Mouse (Mus musculus) neural tube, embryonic 12.5 days (tissue): Measurements from ENCODE around the gene Ctnnbl1. TPM values are rescaled to one million over a fixed set of nuclear protein-coding genes. Genes with fewer than 3 reads are reported as not detected.
A peak's percentile ranks its signal among the peaks of the same experiment; 100 is the strongest.

ENCODE experiments used
- ATAC-seq: fragments of 200-750 bp; cut with Nextera tagmentation; 2 replicates; pipeline ENCODE4 v1.8.0; 2017; ENCODE audit warnings: low read depth, mild to moderate bottlenecking, moderate TSS enrichment, moderate library complexity; ENCODE audit not compliant: low FRiP score
- H3K27ac ChIP-seq: fragments of 300-500 bp; sonication (generic); 2 replicates; pipeline ENCODE4 v1.5.1; 2016
- H3K27me3 ChIP-seq: fragments of 300-500 bp; sonication (generic); replicated peaks from 2 replicates; pipeline ENCODE4 v1.6.1; 2016; ENCODE audit warnings: mild to moderate bottlenecking
- H3K36me3 ChIP-seq: fragments of 300-500 bp; sonication (generic); 2 replicates; pipeline ENCODE4 v1.6.1; 2016; ENCODE audit warnings: mild to moderate bottlenecking
- H3K4me1 ChIP-seq: fragments of 300-500 bp; sonication (generic); 2 replicates; pipeline ENCODE4 v1.6.1; 2016
- H3K4me2 ChIP-seq: fragments of 300-500 bp; sonication (generic); replicated peaks from 2 replicates; pipeline ENCODE4 v1.6.1; 2016; ENCODE audit warnings: mild to moderate bottlenecking
- H3K4me3 ChIP-seq: fragments of 300-500 bp; sonication (generic); 2 replicates; pipeline ENCODE4 v1.5.1; 2016
- H3K9ac ChIP-seq: fragments of 300-500 bp; sonication (generic); 2 replicates; pipeline ENCODE4 v1.6.1; 2016; ENCODE audit warnings: mild to moderate bottlenecking
- H3K9me3 ChIP-seq: fragments of 300-500 bp; sonication (generic); 2 replicates; pipeline ENCODE4 v1.6.1; 2016; ENCODE audit warnings: mild to moderate bottlenecking
- WGBS: fragments of 180-500 bp; shearing (Covaris S2); methylation state at CpG from one replicate; pipeline ENCODE4 v1.1.7; 2016; 5-methylcytosine and 5-hydroxymethylcytosine counted together
- polyA plus RNA-seq: library from polyadenylated mRNA; unstranded; fragments of >200 nt; fragmentation: Nextera tagmentation; extraction: Ambion mirVana; gene quantifications from 2 replicates; pipeline ENCODE4 v1.2.1, GENCODE M21; 2016

Gene Ctnnbl1
- polyA plus RNA-seq, 1 experiment from 2014 or later = 80.2 TPM

GRCm38 (mm10) chr2:157935444-157936171 lies 198.4 kb downstream of the Ctnnbl1 start:
- Histone ChIP-seq H3K9me3 (no peaks in the 10 kb centered on the region), H3K36me3 (peaks cover 5% of the 10 kb centered on the region; the same call in 1 of the 2 replicates), H3K4me1 (peaks cover 12% of the 10 kb centered on the region), H3K4me3 (no peak overlapping the region), H3K27me3 (peaks cover 11% of the 10 kb centered on the region), H3K27ac (no peak overlapping the region), H3K4me2 (no peak overlapping the region), H3K9ac (no peak overlapping the region)
- no peak for ATAC-seq
- 80% methylated on average over 11 of the region's 11 CpGs for WGBS

- no peak for ATAC-seq
- Histone ChIP-seq H3K27me3 (peaks cover 22% of the 10 kb centered on the region), H3K4me3 (no peak overlapping the region), H3K4me1 (peaks cover 22% of the 10 kb centered on the region), H3K4me2 (no peak overlapping the region), H3K9ac (no peak overlapping the region), H3K27ac (no peak overlapping the region), H3K9me3 (no peaks in the 10 kb centered on the region), H3K36me3 (peaks cover 5% of the 10 kb centered on the region; the same call in 1 of the 2 replicates)
- WGBS = 81% methylated on average over 4 of the region's 4 CpGs
Observed at GRCm38 (mm10) chr2:157936676-157937075, 199.5 kb downstream of the Ctnnbl1 start.

- Histone ChIP-seq H3K9me3 (no peaks in the 10 kb centered on the region), H3K4me3 (no peak overlapping the region), H3K4me1 (peaks cover 35% of the 10 kb centered on the region), H3K4me2 (peak overlapping the region; percentile 49), H3K36me3 (peaks cover 5% of the 10 kb centered on the region; the same call in 1 of the 2 replicates), H3K27me3 (peaks cover 30% of the 10 kb centered on the region), H3K27ac (no peak overlapping the region), H3K9ac (peak overlapping the region; percentile 17; the same call in 1 of the 2 replicates)
- 5% methylated on average over 18 of the region's 18 CpGs for WGBS
- ATAC-seq = no peak
Observed at GRCm38 (mm10) chr2:157940586-157941185, 203.5 kb downstream of the Ctnnbl1 start.

Other genes with a start within 250 kb of the Ctnnbl1 start
- 3,228 and 3,444 TPM in 2 replicates for gene Nnat, start 177.3 kb upstream of the Ctnnbl1 start, polyA plus RNA-seq
- 115 and 120 TPM in 2 replicates for gene Blcap, start 166.1 kb upstream of the Ctnnbl1 start, polyA plus RNA-seq
- gene Vstm2l, start 177.3 kb downstream of the Ctnnbl1 start, polyA plus RNA-seq = 21.8 and 23.2 TPM in 2 replicates